Mouse (Mus musculus): ENCODE data around the gene Tenm2.

DNA sequence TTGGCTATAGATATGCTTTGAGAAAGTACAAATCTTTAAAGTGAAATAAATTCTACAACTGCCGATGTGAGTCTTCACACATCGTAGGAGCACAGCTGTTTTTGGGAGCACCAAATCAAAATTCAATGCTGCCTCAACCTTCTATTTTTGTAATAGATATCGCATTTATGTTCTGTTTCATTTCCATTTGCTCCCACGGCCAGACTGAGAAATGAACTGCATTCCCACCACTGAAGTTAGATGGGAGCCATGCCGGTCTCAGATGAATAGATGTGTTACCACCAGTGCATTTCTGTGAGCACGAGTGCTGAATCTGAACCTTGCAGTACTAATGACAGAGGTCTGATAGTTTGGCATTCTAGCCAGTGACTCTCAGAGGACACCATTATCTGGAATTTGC is 58.3 kb downstream of the Tenm2 start:
- TF ChIP-seq GATA1 (IDR thresholded peaks at IDR 0.05; ENCODE audit: borderline replicate concordance, low read length) (no peak), FLI1 (IDR thresholded peaks at IDR 0.05; ENCODE audit: low read length) (no peak)
